Mouse (Mus musculus) ES-E14 (cell line): ENCODE measurements around the gene Trim16. TPM values are rescaled to one million over a fixed set of nuclear protein-coding genes. Genes with fewer than 3 reads are reported as not detected.

Experiments
- DNase-seq: peaks from one replicate; pipeline ENCODE4 v3.0.0-alpha.2; 2013; ENCODE audit warnings: low read depth, low spot score
- H3K27ac ChIP-seq: 2 replicates; pipeline ENCODE4 v1.5.1; 2012; ENCODE audit warnings: low read depth, mild to moderate bottlenecking, low read length, moderate library complexity, mixed read lengths; ENCODE audit not compliant: poor library complexity, insufficient read depth, severe bottlenecking
- H3K36me3 ChIP-seq: 2 replicates; pipeline ENCODE4 v1.6.1; 2012; ENCODE audit warnings: mild to moderate bottlenecking, low read length, moderate library complexity, mixed read lengths; ENCODE audit not compliant: control insufficient read depth, poor library complexity, insufficient read depth, severe bottlenecking
- H3K4me1 ChIP-seq, 2 experiments: fragments of 150-350 bp in 1 of 2; sonication (generic) in 1 of 2; 2 replicates each; pipeline ENCODE4 v1.6.1; 2012; ENCODE audit warnings: low read length in 2 of 2, mild to moderate bottlenecking in 1 of 2, mixed read lengths in 1 of 2; ENCODE audit not compliant: control insufficient read depth in 2 of 2, insufficient read depth in 2 of 2, poor library complexity in 1 of 2
- H3K4me3 ChIP-seq, 2 experiments: fragments of 150-350 bp in 1 of 2; sonication (generic) in 1 of 2; 2 replicates each; pipeline ENCODE4 v1.5.1; 2012; ENCODE audit warnings: low read length in 2 of 2, low read depth in 1 of 2, mild to moderate bottlenecking in 1 of 2, mixed read lengths in 1 of 2; ENCODE audit not compliant: insufficient read depth in 1 of 2, poor library complexity in 1 of 2, severe bottlenecking in 1 of 2
- H3K9ac ChIP-seq: 2 replicates; pipeline ENCODE4 v1.6.1; 2012; ENCODE audit warnings: low read depth, mild to moderate bottlenecking, low read length, mixed read lengths; ENCODE audit not compliant: poor library complexity, insufficient read depth, severe bottlenecking
- H3K9me3 ChIP-seq: fragments of 150-350 bp; sonication (generic); 2 replicates; pipeline ENCODE4 v1.6.1; 2012; ENCODE audit warnings: low read depth, mild to moderate bottlenecking, low read length; ENCODE audit not compliant: control insufficient read depth, insufficient read depth
- CHD2 ChIP-seq: IDR thresholded peaks from 2 replicates; pipeline ENCODE4 v1.6.1; 2014; ENCODE audit warnings: mild to moderate bottlenecking, low read depth, low read length, inconsistent platforms
- HCFC1 ChIP-seq: IDR thresholded peaks from 2 replicates; pipeline ENCODE4 v1.6.1; 2012; ENCODE audit warnings: low read length, inconsistent platforms, borderline replicate concordance; ENCODE audit not compliant: insufficient read depth
- MAFK ChIP-seq: IDR thresholded peaks from 2 replicates; pipeline ENCODE4 v1.6.1; 2014; ENCODE audit warnings: mild to moderate bottlenecking, low read depth, low read length, inconsistent platforms; ENCODE audit not compliant: insufficient read depth
- ZC3H11A ChIP-seq: IDR thresholded peaks from 2 replicates; pipeline ENCODE4 v1.6.1; 2012; ENCODE audit warnings: low read depth, mild to moderate bottlenecking, inconsistent platforms, low read length, borderline replicate concordance
- ZNF384 ChIP-seq: IDR thresholded peaks from 2 replicates; pipeline ENCODE4 v1.6.1; 2012; ENCODE audit warnings: low read depth, low read length, inconsistent platforms
- in situ Hi-C, 2 experiments: fragments of 600-800 bp; cut with MboI; formaldehyde crosslinking; loops; one replicate each; pipeline ENCODE4 v1.15.1; 2025; ENCODE audit warnings: low sequenced_read_pairs in 2 of 2, inconsistent platforms in 1 of 2; ENCODE audit not compliant: unreplicated experiment in 2 of 2
- total RNA-seq: library from RNA; depleted of rRNA; stranded (reverse); fragments of 300-350 nt; gene quantifications from 2 replicates; pipeline ENCODE4 v1.2.3, GENCODE M21; 2012

Trim16 gene
- total RNA-seq, 1 experiment, result 4.1 TPM

- no peak overlapping the region for H3K9ac ChIP-seq
- no peaks in the 10 kb centered on the region for H3K4me1 ChIP-seq
- DNase-seq, result no peak
- no peak overlapping the region for H3K27ac ChIP-seq
- no peak for TF ChIP-seq ZNF384
- TF ChIP-seq HCFC1, result no peak
- no peak for TF ChIP-seq CHD2
- TF ChIP-seq MAFK, result no peak
- TF ChIP-seq ZC3H11A, result no peak
- no peaks in the 10 kb centered on the region for H3K9me3 ChIP-seq
- in situ Hi-C loops, result no loop called here
- H3K36me3 ChIP-seq, result no peaks in the 10 kb centered on the region
- no peak overlapping the region for H3K4me3 ChIP-seq
Observed at GRCm38 (mm10) chr11:62831906-62832305, 11.9 kb downstream of the Trim16 start.

GRCm38 (mm10) chr11:62844562-62844961, 24.5 kb downstream of the Trim16 start:
- TF ChIP-seq MAFK (no peak), ZNF384 (no peak), CHD2 (no peak), HCFC1 (no peak), ZC3H11A (no peak)
- in situ Hi-C loops, result no loop called here
- H3K9me3 ChIP-seq, result no peaks in the 10 kb centered on the region
- no peak for DNase-seq
- H3K27ac ChIP-seq, result no peak overlapping the region
- H3K9ac ChIP-seq, result no peak overlapping the region
- H3K4me3 ChIP-seq, result no peak overlapping the region
- H3K36me3 ChIP-seq, result no peaks in the 10 kb centered on the region
- peaks cover 9 to 12% of the 10 kb centered on the region in 2 experiments; a peak in 2 of 4 replicates for H3K4me1 ChIP-seq

- Histone ChIP-seq H3K27ac (peak overlapping the region; percentile 24; the same call in 1 of the 2 replicates), H3K36me3 (no peaks in the 10 kb centered on the region), H3K9me3 (no peaks in the 10 kb centered on the region), H3K9ac (0 out of 2 replicates have a peak overlapping the region, but pooled peaks have one; percentile 33), H3K4me1 (peaks cover 9 to 12% of the 10 kb centered on the region in 2 experiments; a peak in 2 of 4 replicates), H3K4me3 (peak overlapping the region; percentile 40 to 61)
- TF ChIP-seq MAFK (no peak), HCFC1 (no peak), ZNF384 (no peak), ZC3H11A (no peak), CHD2 (no peak)
- in situ Hi-C loops, result no loop called here
- DNase-seq, result peak; percentile 78
Observed at GRCm38 (mm10) chr11:62845730-62846129, 25.7 kb downstream of the Trim16 start.

GRCm38 (mm10) chr11:62846961-62847654, 27.1 kb downstream of the Trim16 start, which contains the start of gene Fbxw10:
Gene Fbxw10, plus strand, starts transcription at chr11:62847069.
- peak within 1 kb of the TSS; percentile 29 to 47; a peak in 3 of 4 replicates for H3K4me3 ChIP-seq
- DNase-seq, result no peak
- peaks cover 9 to 12% of the 10 kb centered on the region in 2 experiments; a peak in 2 of 4 replicates for H3K4me1 ChIP-seq
- H3K9ac ChIP-seq, result 0 out of 2 replicates have a peak within 1 kb of the TSS, but pooled peaks have one; percentile 28
- in situ Hi-C loops, result no loop called here
- TF ChIP-seq MAFK (no peak), ZNF384 (no peak), CHD2 (no peak), HCFC1 (no peak), ZC3H11A (no peak)
- H3K27ac ChIP-seq, result peak within 1 kb of the TSS; percentile 24; the same call in 1 of the 2 replicates
- no peaks in the 10 kb centered on the region for H3K9me3 ChIP-seq
- no peaks in the 10 kb centered on the region for H3K36me3 ChIP-seq
